Mouse (Mus musculus) heart, adult 2 months (tissue): ENCODE data around the gene Tlnrd1.

ENCODE experiments used
- CTCF ChIP-seq: fragments of 200-600 bp; IDR thresholded peaks from 2 replicates; pipeline ENCODE4 v1.8.1; 2022; ENCODE audit warnings: antibody characterized with exemption, mild to moderate bottlenecking, moderate library complexity
- POLR2A ChIP-seq: fragments of 200-500 bp; IDR thresholded peaks from 2 replicates; pipeline ENCODE4 v1.6.1; 2011; ENCODE audit warnings: mild to moderate bottlenecking, low read depth, low read length, control low read depth; ENCODE audit not compliant: insufficient read depth

GRCm38 (mm10) chr7:83920241-83920640 is 36.1 kb upstream of the Tlnrd1 start:
- TF ChIP-seq POLR2A (no peak), CTCF (no peak)
